Mouse (Mus musculus): ENCODE data around the gene Slc19a3. TPM values are rescaled to one million over a fixed set of nuclear protein-coding genes. Genes with fewer than 3 reads are reported as not detected.

Slc19a3 gene
- polyA plus RNA-seq, 1 experiment from 2014 or later = 0.72 TPM

DNA sequence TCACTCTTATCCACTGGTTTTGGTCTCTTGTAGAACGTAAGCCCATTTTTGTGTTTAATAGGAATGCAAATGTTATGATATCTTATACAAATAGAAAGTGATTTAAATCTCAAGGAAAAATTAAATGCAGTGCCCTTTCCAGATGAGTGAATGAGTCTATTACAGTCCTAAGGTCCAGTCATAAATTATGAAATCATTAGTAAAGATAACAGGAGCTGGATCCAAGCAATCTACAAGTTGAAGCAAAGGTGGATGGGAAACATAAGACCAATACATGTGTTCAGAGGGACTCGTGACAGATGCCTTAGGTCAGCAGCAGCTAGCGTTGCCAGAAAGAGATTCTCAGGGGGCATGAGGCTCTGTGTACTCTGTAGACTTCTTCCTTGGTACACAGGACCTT, 46.7 kb downstream of the Slc19a3 start:
- Histone ChIP-seq H3K4me3 (ENCODE audit: low read depth, low read length) (no peak overlapping the region), H3K4me1 (ENCODE audit: control insufficient read depth, insufficient read depth, low read length) (no peaks in the 10 kb centered on the region), H3K4me2 (ENCODE audit: low read depth) (no peak overlapping the region), H3K27me3 (ENCODE audit: control insufficient read depth, insufficient read depth, low read length) (no peaks in the 10 kb centered on the region), H3K9me3 (ENCODE audit: control insufficient read depth, low read length) (no peaks in the 10 kb centered on the region), H3K36me3 (ENCODE audit: control insufficient read depth, insufficient read depth, low read length) (no peaks in the 10 kb centered on the region), H3K27ac (ENCODE audit: low read depth, low read length) (no peak overlapping the region), H3K9ac (ENCODE audit: low read length) (no peak overlapping the region)
- DNase-seq (ENCODE audit: low spot score) (no peak), ATAC-seq (ENCODE audit: insufficient read depth, low FRiP score, low TSS enrichment) (no peak)
- 81% methylated on average over 3 of the region's 3 CpGs for WGBS

DNA sequence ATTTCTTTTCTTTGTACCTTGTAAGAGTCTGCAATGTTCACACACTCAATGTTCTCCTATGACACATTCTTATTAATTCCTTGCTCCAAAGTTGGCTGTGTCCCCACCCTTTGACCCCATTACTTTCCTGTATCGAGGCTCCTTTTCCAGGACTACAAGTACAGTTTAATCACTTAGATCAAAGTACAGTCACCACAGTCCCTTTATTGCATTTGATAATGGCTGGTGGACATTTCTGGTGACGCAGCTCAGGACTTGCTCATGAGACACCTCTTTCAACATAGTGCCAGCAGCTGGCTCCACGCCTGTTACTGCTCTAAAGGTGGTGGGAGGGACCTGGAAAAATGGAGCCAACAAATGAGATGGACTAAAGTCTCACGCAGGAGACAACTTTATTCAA, 47.2 kb downstream of the Slc19a3 start:
- ATAC-seq (ENCODE audit: insufficient read depth, low FRiP score, low TSS enrichment) = no peak
- H3K9ac ChIP-seq (ENCODE audit: low read length) = no peak overlapping the region
- H3K4me1 ChIP-seq (ENCODE audit: control insufficient read depth, insufficient read depth, low read length) = no peaks in the 10 kb centered on the region
- no peaks in the 10 kb centered on the region for H3K9me3 ChIP-seq (ENCODE audit: control insufficient read depth, low read length)
- H3K4me3 ChIP-seq (ENCODE audit: low read depth, low read length) = no peak overlapping the region
- H3K4me2 ChIP-seq (ENCODE audit: low read depth) = no peak overlapping the region
- no peak for DNase-seq (ENCODE audit: low spot score)
- no peaks in the 10 kb centered on the region for H3K27me3 ChIP-seq (ENCODE audit: control insufficient read depth, insufficient read depth, low read length)
- H3K36me3 ChIP-seq (ENCODE audit: control insufficient read depth, insufficient read depth, low read length) = no peaks in the 10 kb centered on the region
- WGBS = 80% methylated on average over 4 of the region's 4 CpGs
- H3K27ac ChIP-seq (ENCODE audit: low read depth, low read length) = no peak overlapping the region

DNA sequence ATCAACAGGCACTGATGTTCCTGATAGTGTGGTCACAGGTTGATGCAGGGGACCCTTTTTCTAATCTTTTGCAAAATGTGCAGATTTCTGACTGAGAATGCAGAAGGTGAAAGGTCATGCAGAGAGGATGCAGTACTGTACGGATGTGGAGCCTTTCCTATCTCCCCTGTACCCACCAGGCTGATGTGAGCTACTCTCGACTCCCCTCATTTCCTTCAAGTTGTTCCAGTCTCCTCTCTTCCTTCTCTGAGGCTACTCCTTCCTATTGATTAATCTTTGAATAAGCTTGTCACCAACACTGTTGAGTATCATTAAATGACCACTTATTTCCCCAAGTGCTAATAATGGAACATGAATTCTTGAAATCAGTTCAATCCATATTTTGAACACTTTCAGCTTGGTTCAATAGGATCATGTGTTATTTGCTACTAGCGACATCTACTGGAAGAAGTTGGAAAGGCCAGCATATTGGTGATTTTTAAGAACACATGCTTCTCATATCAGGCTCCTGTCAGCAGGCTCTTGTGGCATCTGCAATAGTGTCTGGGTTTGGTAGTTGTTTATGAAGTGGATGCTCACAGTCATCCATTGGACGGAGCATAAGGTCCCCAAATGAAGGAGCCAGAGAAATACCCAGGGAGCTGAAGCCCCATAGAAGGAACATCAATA, 50.6 kb downstream of the Slc19a3 start:
- H3K4me1 ChIP-seq (ENCODE audit: control insufficient read depth, insufficient read depth, low read length) = no peaks in the 10 kb centered on the region
- ATAC-seq (ENCODE audit: insufficient read depth, low FRiP score, low TSS enrichment) (no peak), DNase-seq (ENCODE audit: low spot score) (peak; percentile 33)
- H3K4me3 ChIP-seq (ENCODE audit: low read depth, low read length) = no peak overlapping the region
- H3K27ac ChIP-seq (ENCODE audit: low read depth, low read length) = no peak overlapping the region
- H3K36me3 ChIP-seq (ENCODE audit: control insufficient read depth, insufficient read depth, low read length) = no peaks in the 10 kb centered on the region
- H3K27me3 ChIP-seq (ENCODE audit: control insufficient read depth, insufficient read depth, low read length) = no peaks in the 10 kb centered on the region
- 34% methylated on average over 4 of the region's 4 CpGs for WGBS
- no peak overlapping the region for H3K4me2 ChIP-seq (ENCODE audit: low read depth)
- peaks cover 4% of the 10 kb centered on the region; the same call in 1 of the 2 replicates for H3K9me3 ChIP-seq (ENCODE audit: control insufficient read depth, low read length)
- no peak overlapping the region for H3K9ac ChIP-seq (ENCODE audit: low read length)

DNA sequence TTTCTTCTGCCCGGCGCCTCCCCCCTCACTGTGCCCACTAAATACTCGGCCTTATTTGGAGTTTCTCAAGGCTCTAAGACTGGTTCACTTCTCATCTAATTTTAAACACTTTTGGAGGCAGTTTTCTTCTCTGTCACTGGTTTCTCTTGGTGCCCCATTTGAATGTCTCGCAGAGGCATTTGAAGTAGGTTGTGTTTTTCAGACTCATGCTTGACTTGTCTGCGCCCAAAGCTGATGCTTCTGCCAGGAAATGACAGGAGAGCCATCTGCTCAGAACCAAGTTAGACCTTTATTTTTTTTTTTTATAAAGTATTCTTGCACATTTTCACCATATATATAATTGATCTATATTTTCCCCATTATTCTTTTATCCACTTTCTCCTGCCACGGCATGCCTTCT, 51.5 kb downstream of the Slc19a3 start:
- Histone ChIP-seq H3K4me3 (ENCODE audit: low read depth, low read length) (no peak overlapping the region), H3K27me3 (ENCODE audit: control insufficient read depth, insufficient read depth, low read length) (no peaks in the 10 kb centered on the region), H3K27ac (ENCODE audit: low read depth, low read length) (no peak overlapping the region), H3K4me2 (ENCODE audit: low read depth) (no peak overlapping the region), H3K36me3 (ENCODE audit: control insufficient read depth, insufficient read depth, low read length) (no peaks in the 10 kb centered on the region), H3K9ac (ENCODE audit: low read length) (no peak overlapping the region), H3K4me1 (ENCODE audit: control insufficient read depth, insufficient read depth, low read length) (no peaks in the 10 kb centered on the region), H3K9me3 (ENCODE audit: control insufficient read depth, low read length) (peaks cover 4% of the 10 kb centered on the region; the same call in 1 of the 2 replicates)
- DNase-seq (ENCODE audit: low spot score) = no peak
- 92% methylated on average over 6 of the region's 6 CpGs for WGBS
- no peak for ATAC-seq (ENCODE audit: insufficient read depth, low FRiP score, low TSS enrichment)

DNA sequence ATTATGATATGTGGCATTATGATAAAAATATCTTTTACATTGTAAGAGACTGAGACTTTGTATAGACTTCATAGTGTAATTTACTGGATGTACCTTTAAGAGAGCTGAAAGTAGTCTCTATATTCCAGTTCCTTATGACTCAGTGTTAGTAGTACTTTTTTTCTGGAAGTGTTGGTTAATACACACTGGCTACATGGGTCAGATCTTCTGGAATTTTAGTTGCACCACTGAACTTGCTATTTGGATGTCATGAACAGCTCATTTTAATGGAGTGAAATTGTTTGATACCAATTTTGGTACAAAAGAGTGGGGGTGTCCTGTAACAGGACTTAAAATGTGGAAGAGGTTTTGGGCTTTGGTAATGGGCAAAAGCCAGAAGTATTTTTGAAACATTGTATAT, 60.4 kb downstream of the Slc19a3 start:
- Histone ChIP-seq H3K9me3 (ENCODE audit: control insufficient read depth, low read length) (no peaks in the 10 kb centered on the region), H3K27ac (ENCODE audit: low read depth, low read length) (no peak overlapping the region), H3K9ac (ENCODE audit: low read length) (no peak overlapping the region), H3K4me1 (ENCODE audit: control insufficient read depth, insufficient read depth, low read length) (no peaks in the 10 kb centered on the region), H3K36me3 (ENCODE audit: control insufficient read depth, insufficient read depth, low read length) (no peaks in the 10 kb centered on the region), H3K4me2 (ENCODE audit: low read depth) (no peak overlapping the region), H3K4me3 (ENCODE audit: low read depth, low read length) (no peak overlapping the region), H3K27me3 (ENCODE audit: control insufficient read depth, insufficient read depth, low read length) (no peaks in the 10 kb centered on the region)
- DNase-seq (ENCODE audit: low spot score) (no peak), ATAC-seq (ENCODE audit: insufficient read depth, low FRiP score, low TSS enrichment) (no peak)

DNA sequence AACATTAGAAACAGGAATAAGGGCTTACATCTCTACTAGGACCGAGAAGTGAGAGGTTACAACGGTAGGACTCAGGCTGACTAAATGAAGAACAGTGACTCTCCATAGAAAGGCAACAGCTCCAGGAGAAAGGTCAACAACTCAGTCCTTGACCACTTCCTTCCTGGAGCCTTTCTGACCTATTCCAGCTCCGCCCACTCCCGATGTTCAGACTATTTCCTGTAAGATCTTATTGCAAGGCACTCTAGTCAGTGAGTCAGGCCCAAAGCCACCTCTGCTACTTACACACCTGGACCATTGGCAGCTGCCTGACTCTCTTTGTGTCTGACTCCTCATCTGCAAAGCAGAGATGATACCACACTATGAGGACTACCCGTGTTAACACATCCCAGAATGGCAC, 62.5 kb downstream of the Slc19a3 start:
- H3K27ac ChIP-seq (ENCODE audit: low read depth, low read length) = no peak overlapping the region
- no peak for ATAC-seq (ENCODE audit: insufficient read depth, low FRiP score, low TSS enrichment)
- H3K4me1 ChIP-seq (ENCODE audit: control insufficient read depth, insufficient read depth, low read length) = no peaks in the 10 kb centered on the region
- DNase-seq (ENCODE audit: low spot score) = no peak
- H3K27me3 ChIP-seq (ENCODE audit: control insufficient read depth, insufficient read depth, low read length) = no peaks in the 10 kb centered on the region
- H3K4me2 ChIP-seq (ENCODE audit: low read depth) = no peak overlapping the region
- 87% methylated on average over 5 of the region's 5 CpGs for WGBS
- no peak overlapping the region for H3K9ac ChIP-seq (ENCODE audit: low read length)
- H3K9me3 ChIP-seq (ENCODE audit: control insufficient read depth, low read length) = no peaks in the 10 kb centered on the region
- no peaks in the 10 kb centered on the region for H3K36me3 ChIP-seq (ENCODE audit: control insufficient read depth, insufficient read depth, low read length)
- H3K4me3 ChIP-seq (ENCODE audit: low read depth, low read length) = no peak overlapping the region

DNA sequence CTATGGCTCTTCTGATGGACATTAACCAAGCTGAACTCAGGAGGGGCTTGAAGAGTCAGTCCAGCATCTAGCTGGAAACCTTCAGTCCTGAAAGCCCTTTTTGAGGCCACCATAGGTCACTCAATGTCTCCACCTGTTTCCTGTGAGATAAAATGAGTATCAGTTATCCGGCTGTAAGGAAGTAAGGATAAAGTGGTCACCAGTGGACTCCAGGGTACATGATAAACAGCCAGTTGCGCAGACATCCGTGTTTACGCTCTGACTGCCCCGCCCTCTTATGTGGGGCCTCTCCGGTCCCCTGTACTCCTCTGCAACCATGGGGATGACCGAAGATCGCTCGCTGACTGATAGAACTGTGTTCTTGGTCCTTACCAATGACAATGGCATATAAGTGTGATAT, 63.9 kb downstream of the Slc19a3 start:
- DNase-seq (ENCODE audit: low spot score) (no peak), ATAC-seq (ENCODE audit: insufficient read depth, low FRiP score, low TSS enrichment) (no peak)
- no peak overlapping the region for H3K4me2 ChIP-seq (ENCODE audit: low read depth)
- H3K4me3 ChIP-seq (ENCODE audit: low read depth, low read length) = no peak overlapping the region
- H3K9me3 ChIP-seq (ENCODE audit: control insufficient read depth, low read length) = no peaks in the 10 kb centered on the region
- no peak overlapping the region for H3K27ac ChIP-seq (ENCODE audit: low read depth, low read length)
- no peak overlapping the region for H3K9ac ChIP-seq (ENCODE audit: low read length)
- 90% methylated on average over 9 of the region's 9 CpGs for WGBS
- H3K27me3 ChIP-seq (ENCODE audit: control insufficient read depth, insufficient read depth, low read length) = no peaks in the 10 kb centered on the region
- no peaks in the 10 kb centered on the region for H3K36me3 ChIP-seq (ENCODE audit: control insufficient read depth, insufficient read depth, low read length)
- H3K4me1 ChIP-seq (ENCODE audit: control insufficient read depth, insufficient read depth, low read length) = no peaks in the 10 kb centered on the region

DNA sequence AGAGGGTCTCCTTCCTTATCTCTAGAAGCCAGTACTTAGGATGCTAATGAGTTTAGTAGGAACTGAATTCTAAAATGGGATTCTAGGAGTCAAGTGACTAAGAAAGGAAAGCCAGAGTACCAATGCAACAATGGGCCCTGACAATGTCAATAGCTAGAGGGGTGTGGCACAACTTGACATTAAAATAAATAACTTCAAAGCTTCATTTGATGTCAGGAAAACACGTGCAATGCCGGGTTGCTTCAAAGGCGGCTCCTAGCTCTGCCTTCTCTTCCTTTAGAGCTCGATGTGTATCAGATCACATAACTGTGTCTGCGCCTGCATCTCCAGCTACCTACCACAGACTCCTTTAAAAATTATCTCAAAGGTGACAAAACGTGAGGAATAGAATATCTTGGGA, 64.3 kb downstream of the Slc19a3 start:
- no peak overlapping the region for H3K9ac ChIP-seq (ENCODE audit: low read length)
- H3K4me1 ChIP-seq (ENCODE audit: control insufficient read depth, insufficient read depth, low read length) = no peaks in the 10 kb centered on the region
- no peak overlapping the region for H3K4me3 ChIP-seq (ENCODE audit: low read depth, low read length)
- no peaks in the 10 kb centered on the region for H3K9me3 ChIP-seq (ENCODE audit: control insufficient read depth, low read length)
- DNase-seq (ENCODE audit: low spot score) = no peak
- ATAC-seq (ENCODE audit: insufficient read depth, low FRiP score, low TSS enrichment) = no peak
- H3K36me3 ChIP-seq (ENCODE audit: control insufficient read depth, insufficient read depth, low read length) = no peaks in the 10 kb centered on the region
- no peak overlapping the region for H3K4me2 ChIP-seq (ENCODE audit: low read depth)
- no peak overlapping the region for H3K27ac ChIP-seq (ENCODE audit: low read depth, low read length)
- no peaks in the 10 kb centered on the region for H3K27me3 ChIP-seq (ENCODE audit: control insufficient read depth, insufficient read depth, low read length)
- WGBS = 75% methylated on average over 6 of the region's 6 CpGs

DNA sequence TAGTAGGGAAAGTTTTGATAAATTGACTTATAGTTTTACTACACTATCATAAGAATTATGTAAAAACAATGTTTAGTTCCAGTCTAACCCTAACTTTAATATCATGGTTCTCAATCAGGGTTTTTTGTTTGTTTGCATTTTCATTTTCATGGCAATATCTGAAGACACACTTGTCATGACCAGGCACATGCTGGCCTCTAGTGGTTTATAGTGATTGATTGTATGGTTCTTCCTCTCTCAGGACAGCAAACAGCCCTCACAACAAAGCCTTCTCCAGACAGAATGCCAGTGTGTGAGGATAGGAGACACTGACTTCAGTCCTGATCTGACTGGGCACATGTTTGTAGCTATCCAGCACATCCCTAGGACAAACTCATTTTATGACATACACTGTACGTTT, 65.0 kb downstream of the Slc19a3 start:
- Histone ChIP-seq H3K36me3 (ENCODE audit: control insufficient read depth, insufficient read depth, low read length) (no peaks in the 10 kb centered on the region), H3K4me2 (ENCODE audit: low read depth) (no peak overlapping the region), H3K9ac (ENCODE audit: low read length) (no peak overlapping the region), H3K27ac (ENCODE audit: low read depth, low read length) (no peak overlapping the region), H3K27me3 (ENCODE audit: control insufficient read depth, insufficient read depth, low read length) (no peaks in the 10 kb centered on the region), H3K4me1 (ENCODE audit: control insufficient read depth, insufficient read depth, low read length) (no peaks in the 10 kb centered on the region), H3K4me3 (ENCODE audit: low read depth, low read length) (no peak overlapping the region), H3K9me3 (ENCODE audit: control insufficient read depth, low read length) (no peaks in the 10 kb centered on the region)
- DNase-seq (ENCODE audit: low spot score) = no peak
- ATAC-seq (ENCODE audit: insufficient read depth, low FRiP score, low TSS enrichment) = no peak
- 90% methylated on average over 1 of the region's 1 CpGs for WGBS
